Mouse (Mus musculus): ENCODE results near the gene Fzd9. TPM values are rescaled to one million over a fixed set of nuclear protein-coding genes. Genes with fewer than 3 reads are reported as not detected.

The Fzd9 gene
- polyA plus RNA-seq (2015; fragmentation: Nextera tagmentation; extraction: Ambion mirVana) = 11.6 and 12.1 TPM in 2 replicates

- H3K9ac ChIP-seq = peak within 1 kb of the TSS; percentile 74
- no peaks in the 10 kb centered on the region for H3K9me3 ChIP-seq
- H3K4me1 ChIP-seq (replicated peaks) = peaks cover 75% of the 10 kb centered on the region
- WGBS = under 1% methylated on average over 50 of the region's 51 CpGs
- no peak within 1 kb of the TSS; the same call in 1 of the 2 replicates for H3K27ac ChIP-seq (replicated peaks)
- ATAC-seq (ENCODE audit: low read depth) = peak; percentile 81
- H3K4me2 ChIP-seq = peak within 1 kb of the TSS; percentile 96
- H3K36me3 ChIP-seq = peaks cover 14% of the 10 kb centered on the region
- H3K27me3 ChIP-seq = peaks cover 15% of the 10 kb centered on the region
- peak within 1 kb of the TSS; percentile 62 for H3K4me3 ChIP-seq
These were observed at the start of gene Fzd9 for GRCm38 (mm10) chr5:135251079-135251454. TSS of gene Fzd9 (minus strand) at chr5:135251230.

GRCm38 (mm10) chr5:135292001-135292400 lies 41.0 kb upstream of the Fzd9 start:
- Histone ChIP-seq H3K36me3 (no peaks in the 10 kb centered on the region), H3K4me3 (no peak overlapping the region), H3K4me2 (no peak overlapping the region), H3K9me3 (no peaks in the 10 kb centered on the region), H3K27ac (replicated peaks) (no peak overlapping the region), H3K9ac (no peak overlapping the region), H3K27me3 (no peaks in the 10 kb centered on the region), H3K4me1 (replicated peaks) (no peaks in the 10 kb centered on the region; the same call in 1 of the 2 replicates)
- 86% methylated on average over 2 of the region's 2 CpGs for WGBS
- no peak for ATAC-seq (ENCODE audit: low read depth)

GRCm38 (mm10) chr5:135291193-135291592 lies 40.2 kb upstream of the Fzd9 start:
- ATAC-seq (ENCODE audit: low read depth) = no peak
- Histone ChIP-seq H3K36me3 (no peaks in the 10 kb centered on the region), H3K9ac (no peak overlapping the region), H3K9me3 (no peaks in the 10 kb centered on the region), H3K4me1 (replicated peaks) (peaks cover under 1% of the 10 kb centered on the region; the same call in 1 of the 2 replicates), H3K27me3 (no peaks in the 10 kb centered on the region), H3K4me3 (no peak overlapping the region), H3K27ac (replicated peaks) (no peak overlapping the region), H3K4me2 (no peak overlapping the region)
- WGBS = 37% methylated on average over 4 of the region's 4 CpGs

GRCm38 (mm10) chr5:135290703-135291102 lies 39.7 kb upstream of the Fzd9 start:
- 82% methylated on average over 6 of the region's 6 CpGs for WGBS
- H3K9ac ChIP-seq = no peak overlapping the region
- peaks cover 3% of the 10 kb centered on the region; the same call in 1 of the 2 replicates for H3K4me1 ChIP-seq (replicated peaks)
- no peaks in the 10 kb centered on the region for H3K36me3 ChIP-seq
- H3K27me3 ChIP-seq = no peaks in the 10 kb centered on the region
- no peak overlapping the region for H3K4me3 ChIP-seq
- no peaks in the 10 kb centered on the region for H3K9me3 ChIP-seq
- H3K4me2 ChIP-seq = no peak overlapping the region
- H3K27ac ChIP-seq (replicated peaks) = no peak overlapping the region
- ATAC-seq (ENCODE audit: low read depth) = no peak

- H3K9ac ChIP-seq = no peak overlapping the region
- H3K36me3 ChIP-seq = no peaks in the 10 kb centered on the region
- ATAC-seq (ENCODE audit: low read depth) = no peak
- no peak overlapping the region for H3K27ac ChIP-seq (replicated peaks)
- H3K4me3 ChIP-seq = no peak overlapping the region
- peaks cover 3% of the 10 kb centered on the region; the same call in 1 of the 2 replicates for H3K4me1 ChIP-seq (replicated peaks)
- no peaks in the 10 kb centered on the region for H3K9me3 ChIP-seq
- WGBS = 86% methylated on average over 5 of the region's 5 CpGs
- H3K4me2 ChIP-seq = no peak overlapping the region
- H3K27me3 ChIP-seq = no peaks in the 10 kb centered on the region
These were observed 35.9 kb upstream of the Fzd9 start for GRCm38 (mm10) chr5:135286926-135287325.

- 2% methylated on average over 6 of the region's 6 CpGs for WGBS
- Histone ChIP-seq H3K4me1 (replicated peaks) (peaks cover 3% of the 10 kb centered on the region; the same call in 1 of the 2 replicates), H3K27me3 (no peaks in the 10 kb centered on the region), H3K27ac (replicated peaks) (no peak overlapping the region), H3K4me3 (no peak overlapping the region), H3K4me2 (no peak overlapping the region), H3K9me3 (no peaks in the 10 kb centered on the region), H3K9ac (no peak overlapping the region), H3K36me3 (no peaks in the 10 kb centered on the region)
- peak; percentile 76 for ATAC-seq (ENCODE audit: low read depth)
These were observed 35.2 kb upstream of the Fzd9 start for GRCm38 (mm10) chr5:135286185-135286584.

GRCm38 (mm10) chr5:135285211-135285610 lies 34.2 kb upstream of the Fzd9 start:
- Histone ChIP-seq H3K4me1 (replicated peaks) (0 out of 2 replicates have a peak, but pooled peaks cover 3% of the 10 kb centered on the region), H3K9me3 (no peaks in the 10 kb centered on the region), H3K4me3 (no peak overlapping the region), H3K36me3 (no peaks in the 10 kb centered on the region), H3K4me2 (no peak overlapping the region), H3K27me3 (no peaks in the 10 kb centered on the region), H3K9ac (no peak overlapping the region), H3K27ac (replicated peaks) (no peak overlapping the region)
- no peak for ATAC-seq (ENCODE audit: low read depth)
- WGBS = 57% methylated on average over 3 of the region's 3 CpGs

GRCm38 (mm10) chr5:135280226-135280625 lies 29.2 kb upstream of the Fzd9 start:
- Histone ChIP-seq H3K9ac (no peak overlapping the region), H3K4me1 (replicated peaks) (peaks cover 13% of the 10 kb centered on the region), H3K27ac (replicated peaks) (no peak overlapping the region), H3K9me3 (no peaks in the 10 kb centered on the region), H3K4me2 (no peak overlapping the region), H3K36me3 (no peaks in the 10 kb centered on the region), H3K27me3 (peaks cover 13% of the 10 kb centered on the region), H3K4me3 (no peak overlapping the region)
- 85% methylated on average over 9 of the region's 9 CpGs for WGBS
- ATAC-seq (ENCODE audit: low read depth) = no peak

GRCm38 (mm10) chr5:135276597-135276996 lies 25.6 kb upstream of the Fzd9 start:
- H3K36me3 ChIP-seq = no peaks in the 10 kb centered on the region
- peak overlapping the region; percentile 20 for H3K4me3 ChIP-seq
- H3K4me1 ChIP-seq (replicated peaks) = peaks cover 33% of the 10 kb centered on the region
- peak overlapping the region; percentile 49 for H3K4me2 ChIP-seq
- no peaks in the 10 kb centered on the region for H3K9me3 ChIP-seq
- H3K27ac ChIP-seq (replicated peaks) = peak overlapping the region; percentile 18; the same call in 1 of the 2 replicates
- peak overlapping the region; percentile 54 for H3K9ac ChIP-seq
- WGBS = 4% methylated on average over 36 of the region's 36 CpGs
- peaks cover 13% of the 10 kb centered on the region for H3K27me3 ChIP-seq
- no peak for ATAC-seq (ENCODE audit: low read depth)

- no peaks in the 10 kb centered on the region for H3K9me3 ChIP-seq
- H3K27ac ChIP-seq (replicated peaks) = peak overlapping the region; percentile 79
- peak overlapping the region; percentile 35 for H3K4me2 ChIP-seq
- WGBS = 8% methylated on average over 15 of the region's 15 CpGs
- peaks cover 13% of the 10 kb centered on the region for H3K27me3 ChIP-seq
- H3K9ac ChIP-seq = no peak overlapping the region
- peak; percentile 20; the same call in 1 of the 2 replicates for ATAC-seq (ENCODE audit: low read depth)
- no peak overlapping the region for H3K4me3 ChIP-seq
- peaks cover 33% of the 10 kb centered on the region for H3K4me1 ChIP-seq (replicated peaks)
- no peaks in the 10 kb centered on the region for H3K36me3 ChIP-seq
These were observed 23.8 kb upstream of the Fzd9 start for GRCm38 (mm10) chr5:135274663-135275396.

- Histone ChIP-seq H3K9me3 (no peaks in the 10 kb centered on the region), H3K27me3 (peaks cover 8% of the 10 kb centered on the region), H3K4me2 (no peak overlapping the region), H3K36me3 (no peaks in the 10 kb centered on the region), H3K4me1 (replicated peaks) (peaks cover 30% of the 10 kb centered on the region), H3K4me3 (no peak overlapping the region), H3K27ac (replicated peaks) (peak overlapping the region; percentile 66), H3K9ac (no peak overlapping the region)
- WGBS = 50% methylated on average over 12 of the region's 12 CpGs
- ATAC-seq (ENCODE audit: low read depth) = peak; percentile 57; the same call in 1 of the 2 replicates
These were observed 20.6 kb upstream of the Fzd9 start for GRCm38 (mm10) chr5:135271563-135272165.

GRCm38 (mm10) chr5:135270361-135270760 lies 19.3 kb upstream of the Fzd9 start:
- no peaks in the 10 kb centered on the region for H3K27me3 ChIP-seq
- H3K27ac ChIP-seq (replicated peaks) = no peak overlapping the region
- H3K9ac ChIP-seq = no peak overlapping the region
- no peak for ATAC-seq (ENCODE audit: low read depth)
- 83% methylated on average over 4 of the region's 4 CpGs for WGBS
- no peak overlapping the region for H3K4me2 ChIP-seq
- no peak overlapping the region for H3K4me3 ChIP-seq
- no peaks in the 10 kb centered on the region for H3K36me3 ChIP-seq
- no peaks in the 10 kb centered on the region for H3K9me3 ChIP-seq
- H3K4me1 ChIP-seq (replicated peaks) = peaks cover 20% of the 10 kb centered on the region
